Mouse (Mus musculus): ENCODE results near the gene Rnase13. TPM values are rescaled to one million over a fixed set of nuclear protein-coding genes. Genes with fewer than 3 reads are reported as not detected.

Gene Rnase13
- not detected in 2 replicates for polyA plus RNA-seq (2014; fragmentation: Nextera tagmentation; extraction: Ambion mirVana)

- no peak for ATAC-seq (ENCODE audit: insufficient read depth, low FRiP score, low TSS enrichment)
- Histone ChIP-seq H3K4me3 (ENCODE audit: low read depth, low read length) (no peak within 1 kb of the TSS), H3K9ac (ENCODE audit: low read length) (no peak within 1 kb of the TSS), H3K4me1 (ENCODE audit: control insufficient read depth, insufficient read depth, low read length) (no peaks in the 10 kb centered on the region), H3K27me3 (ENCODE audit: control insufficient read depth, insufficient read depth, low read length) (no peaks in the 10 kb centered on the region), H3K9me3 (ENCODE audit: control insufficient read depth, low read length) (no peaks in the 10 kb centered on the region), H3K27ac (ENCODE audit: low read depth, low read length) (no peak within 1 kb of the TSS), H3K36me3 (ENCODE audit: control insufficient read depth, insufficient read depth, low read length) (no peaks in the 10 kb centered on the region), H3K4me2 (ENCODE audit: low read depth) (no peak within 1 kb of the TSS)
- no peak for DNase-seq (ENCODE audit: low spot score)
- 88% methylated on average over 7 of the region's 7 CpGs for WGBS
These were observed at the start of gene Rnase13 for GRCm38 (mm10) chr14:51922571-51922865. TSS of gene Rnase13 (minus strand) at chr14:51922773.

- H3K4me2 ChIP-seq (ENCODE audit: low read depth), result no peak overlapping the region
- H3K4me1 ChIP-seq (ENCODE audit: control insufficient read depth, insufficient read depth, low read length), result no peaks in the 10 kb centered on the region
- H3K9me3 ChIP-seq (ENCODE audit: control insufficient read depth, low read length), result no peaks in the 10 kb centered on the region
- ATAC-seq (ENCODE audit: insufficient read depth, low FRiP score, low TSS enrichment) (no peak), DNase-seq (ENCODE audit: low spot score) (no peak)
- H3K4me3 ChIP-seq (ENCODE audit: low read depth, low read length), result no peak overlapping the region
- H3K27me3 ChIP-seq (ENCODE audit: control insufficient read depth, insufficient read depth, low read length), result no peaks in the 10 kb centered on the region
- no peak overlapping the region for H3K27ac ChIP-seq (ENCODE audit: low read depth, low read length)
- H3K36me3 ChIP-seq (ENCODE audit: control insufficient read depth, insufficient read depth, low read length), result no peaks in the 10 kb centered on the region
- WGBS, result 91% methylated on average over 3 of the region's 3 CpGs
- no peak overlapping the region for H3K9ac ChIP-seq (ENCODE audit: low read length)
These were observed 44.8 kb upstream of the Rnase13 start for GRCm38 (mm10) chr14:51967400-51967799.

- DNase-seq (ENCODE audit: low spot score) (no peak), ATAC-seq (ENCODE audit: insufficient read depth, low FRiP score, low TSS enrichment) (no peak)
- H3K36me3 ChIP-seq (ENCODE audit: control insufficient read depth, insufficient read depth, low read length), result no peaks in the 10 kb centered on the region
- no peaks in the 10 kb centered on the region for H3K9me3 ChIP-seq (ENCODE audit: control insufficient read depth, low read length)
- no peaks in the 10 kb centered on the region for H3K4me1 ChIP-seq (ENCODE audit: control insufficient read depth, insufficient read depth, low read length)
- 97% methylated on average over 2 of the region's 2 CpGs for WGBS
- H3K27ac ChIP-seq (ENCODE audit: low read depth, low read length), result no peak overlapping the region
- H3K4me3 ChIP-seq (ENCODE audit: low read depth, low read length), result no peak overlapping the region
- no peak overlapping the region for H3K9ac ChIP-seq (ENCODE audit: low read length)
- H3K4me2 ChIP-seq (ENCODE audit: low read depth), result no peak overlapping the region
- H3K27me3 ChIP-seq (ENCODE audit: control insufficient read depth, insufficient read depth, low read length), result no peaks in the 10 kb centered on the region
These were observed 37.7 kb upstream of the Rnase13 start for GRCm38 (mm10) chr14:51960316-51960715.

- 83% methylated on average over 6 of the region's 6 CpGs for WGBS
- Histone ChIP-seq H3K9me3 (ENCODE audit: control insufficient read depth, low read length) (no peaks in the 10 kb centered on the region), H3K4me2 (ENCODE audit: low read depth) (no peak overlapping the region), H3K27ac (ENCODE audit: low read depth, low read length) (no peak overlapping the region), H3K9ac (ENCODE audit: low read length) (no peak overlapping the region), H3K27me3 (ENCODE audit: control insufficient read depth, insufficient read depth, low read length) (no peaks in the 10 kb centered on the region), H3K4me1 (ENCODE audit: control insufficient read depth, insufficient read depth, low read length) (0 out of 2 replicates have a peak, but pooled peaks cover 2% of the 10 kb centered on the region), H3K36me3 (ENCODE audit: control insufficient read depth, insufficient read depth, low read length) (no peaks in the 10 kb centered on the region), H3K4me3 (ENCODE audit: low read depth, low read length) (no peak overlapping the region)
- no peak for ATAC-seq (ENCODE audit: insufficient read depth, low FRiP score, low TSS enrichment)
- DNase-seq (ENCODE audit: low spot score), result no peak
These were observed 20.8 kb upstream of the Rnase13 start for GRCm38 (mm10) chr14:51943336-51943735.

GRCm38 (mm10) chr14:51942236-51942635, 19.7 kb upstream of the Rnase13 start:
- Histone ChIP-seq H3K4me2 (ENCODE audit: low read depth) (no peak overlapping the region), H3K9me3 (ENCODE audit: control insufficient read depth, low read length) (no peaks in the 10 kb centered on the region), H3K4me3 (ENCODE audit: low read depth, low read length) (no peak overlapping the region), H3K27me3 (ENCODE audit: control insufficient read depth, insufficient read depth, low read length) (no peaks in the 10 kb centered on the region), H3K27ac (ENCODE audit: low read depth, low read length) (no peak overlapping the region), H3K4me1 (ENCODE audit: control insufficient read depth, insufficient read depth, low read length) (0 out of 2 replicates have a peak, but pooled peaks cover 2% of the 10 kb centered on the region), H3K9ac (ENCODE audit: low read length) (no peak overlapping the region), H3K36me3 (ENCODE audit: control insufficient read depth, insufficient read depth, low read length) (no peaks in the 10 kb centered on the region)
- WGBS, result 71% methylated on average over 7 of the region's 7 CpGs
- DNase-seq (ENCODE audit: low spot score), result no peak
- ATAC-seq (ENCODE audit: insufficient read depth, low FRiP score, low TSS enrichment), result no peak

- no peak for ATAC-seq (ENCODE audit: insufficient read depth, low FRiP score, low TSS enrichment)
- H3K27ac ChIP-seq (ENCODE audit: low read depth, low read length), result no peak overlapping the region
- DNase-seq (ENCODE audit: low spot score), result no peak
- 0 out of 2 replicates have a peak, but pooled peaks cover 2% of the 10 kb centered on the region for H3K4me1 ChIP-seq (ENCODE audit: control insufficient read depth, insufficient read depth, low read length)
- no peak overlapping the region for H3K4me2 ChIP-seq (ENCODE audit: low read depth)
- no peaks in the 10 kb centered on the region for H3K9me3 ChIP-seq (ENCODE audit: control insufficient read depth, low read length)
- no peaks in the 10 kb centered on the region for H3K27me3 ChIP-seq (ENCODE audit: control insufficient read depth, insufficient read depth, low read length)
- WGBS, result 58% methylated on average over 9 of the region's 9 CpGs
- H3K4me3 ChIP-seq (ENCODE audit: low read depth, low read length), result no peak overlapping the region
- no peak overlapping the region for H3K9ac ChIP-seq (ENCODE audit: low read length)
- H3K36me3 ChIP-seq (ENCODE audit: control insufficient read depth, insufficient read depth, low read length), result no peaks in the 10 kb centered on the region
These were observed 19.0 kb upstream of the Rnase13 start for GRCm38 (mm10) chr14:51941577-51941976.

- Histone ChIP-seq H3K9me3 (ENCODE audit: control insufficient read depth, low read length) (no peaks in the 10 kb centered on the region), H3K27ac (ENCODE audit: low read depth, low read length) (no peak overlapping the region)
- no peak for DNase-seq (ENCODE audit: low spot score)
These were observed 18.5 kb upstream of the Rnase13 start for GRCm38 (mm10) chr14:51940944-51941560.

GRCm38 (mm10) chr14:51939005-51939404, 16.4 kb upstream of the Rnase13 start:
- no peak for ATAC-seq (ENCODE audit: insufficient read depth, low FRiP score, low TSS enrichment)
- no peak overlapping the region for H3K4me3 ChIP-seq (ENCODE audit: low read depth, low read length)
- H3K4me2 ChIP-seq (ENCODE audit: low read depth), result no peak overlapping the region
- H3K9ac ChIP-seq (ENCODE audit: low read length), result no peak overlapping the region
- H3K4me1 ChIP-seq (ENCODE audit: control insufficient read depth, insufficient read depth, low read length), result 0 out of 2 replicates have a peak, but pooled peaks cover 2% of the 10 kb centered on the region
- no peaks in the 10 kb centered on the region for H3K36me3 ChIP-seq (ENCODE audit: control insufficient read depth, insufficient read depth, low read length)
- H3K9me3 ChIP-seq (ENCODE audit: control insufficient read depth, low read length), result no peaks in the 10 kb centered on the region
- 93% methylated on average over 9 of the region's 9 CpGs for WGBS
- no peak overlapping the region for H3K27ac ChIP-seq (ENCODE audit: low read depth, low read length)
- no peak for DNase-seq (ENCODE audit: low spot score)
- H3K27me3 ChIP-seq (ENCODE audit: control insufficient read depth, insufficient read depth, low read length), result no peaks in the 10 kb centered on the region

More at GRCm38 (mm10) chr14:51940944-51941560, 18.5 kb upstream of the Rnase13 start:
- 39% methylated on average over 8 of the region's 8 CpGs for WGBS
- H3K4me2 ChIP-seq (ENCODE audit: low read depth), result no peak overlapping the region
- no peak for ATAC-seq (ENCODE audit: insufficient read depth, low FRiP score, low TSS enrichment)
- no peaks in the 10 kb centered on the region for H3K36me3 ChIP-seq (ENCODE audit: control insufficient read depth, insufficient read depth, low read length)
- H3K9ac ChIP-seq (ENCODE audit: low read length), result no peak overlapping the region
- H3K27me3 ChIP-seq (ENCODE audit: control insufficient read depth, insufficient read depth, low read length), result no peaks in the 10 kb centered on the region
- no peak overlapping the region for H3K4me3 ChIP-seq (ENCODE audit: low read depth, low read length)
- 0 out of 2 replicates have a peak, but pooled peaks cover 2% of the 10 kb centered on the region for H3K4me1 ChIP-seq (ENCODE audit: control insufficient read depth, insufficient read depth, low read length)
